Mouse (Mus musculus): ENCODE results near the gene Dpp7.

Gene Dpp7

GRCm38 (mm10) chr2:25310969-25311368 is 45.2 kb downstream of the Dpp7 start:
- no peak for DNase-seq (ENCODE audit: extremely low spot score)

GRCm38 (mm10) chr2:25310180-25310579 is 46.0 kb downstream of the Dpp7 start:
- DNase-seq (ENCODE audit: extremely low spot score) = no peak

- DNase-seq (ENCODE audit: extremely low spot score) = no peak
Measured at GRCm38 (mm10) chr2:25305587-25306359, 50.4 kb downstream of the Dpp7 start.

GRCm38 (mm10) chr2:25304657-25305541 is 51.3 kb downstream of the Dpp7 start:
- peak; percentile 62 for DNase-seq (ENCODE audit: extremely low spot score)

- no peak for DNase-seq (ENCODE audit: extremely low spot score)
Measured at GRCm38 (mm10) chr2:25303931-25304656, 52.1 kb downstream of the Dpp7 start.

GRCm38 (mm10) chr2:25303452-25303851 is 52.7 kb downstream of the Dpp7 start:
- no peak for DNase-seq (ENCODE audit: extremely low spot score)

Data from embryo, embryonic 9.5 days (tissue).